25 mouse cellular contexts compared by ENCODE assay signal in genomic region chr11:44052481-44052880, GRCm38 (mm10).
A peak's percentile ranks its signal among the peaks of the same experiment; 100 is the strongest.
DNase-seq lines count a peak whose midpoint lies in the region; ATAC-seq and TF ChIP-seq lines count a peak whose summit lies in the region.
"Had no signal": no experiment of that assay in that cellular context is flagged by ENCODE, and none has a peak within 500 bp of the region (broad histone marks: within the 10 kb centered on the region; RNA-seq: fewer than 3 reads in every experiment).

No protein-coding gene starts in this region.

- no peaks in the 10 kb centered on the region for H3K36me3 ChIP-seq in myocyte (ENCODE audit: control insufficient read depth, insufficient read depth)
- H3K36me3 ChIP-seq in neural tube, embryonic 15.5 days: no peaks in the 10 kb centered on the region
- H3K36me3 ChIP-seq: embryonic facial prominence, embryonic 15.5 days; G1E; heart, embryonic 15.5 days; kidney, embryonic 15.5 days; limb, embryonic 10.5 days had no signal

- H3K4me2 ChIP-seq in myocyte (ENCODE audit: low read depth): no peak overlapping the region
- H3K4me2 ChIP-seq in neural tube, embryonic 15.5 days: no peak overlapping the region
- H3K4me2 ChIP-seq: embryonic facial prominence, embryonic 15.5 days; heart, embryonic 15.5 days; kidney, embryonic 15.5 days had no signal

- TF ChIP-seq POLR2A in myocyte (IDR thresholded peaks at IDR 0.05; ENCODE audit: insufficient read length, low read depth): no peak

- H3K9ac ChIP-seq in neural tube, embryonic 15.5 days (replicated peaks): no peak overlapping the region
- H3K9ac ChIP-seq: embryonic facial prominence, embryonic 15.5 days; heart, embryonic 15.5 days; kidney, embryonic 15.5 days had no signal

- H3K4me3 ChIP-seq in myocyte: no peak overlapping the region
- no peak overlapping the region for H3K4me3 ChIP-seq in neural tube, embryonic 15.5 days (replicated peaks)
- H3K4me3 ChIP-seq: embryonic facial prominence, embryonic 15.5 days; heart, adult 2 months; heart, embryonic 15.5 days; kidney, embryonic 15.5 days; limb, embryonic 10.5 days had no signal

- 90% methylated on average over 5 of the region's 5 CpGs for WGBS in neural tube, embryonic 15.5 days

- DNase-seq in cerebellum, adult 9-11 months: peak; percentile 5
- DNase-seq in cerebellum, postnatal 14 days: no peak
- DNase-seq in right cerebral cortex, adult 18-20 months: peak; percentile 56
- no peak for DNase-seq in right cerebral cortex, postnatal 4 days
- DNase-seq in heart, adult 11 months: no peak
- no peak for DNase-seq in ovary, postnatal 14 days (ENCODE audit: low spot score)
- DNase-seq: adrenal gland, postnatal 25 days; gastrocnemius, postnatal 10 days; heart, adult 2 months; heart, postnatal 4 days; lung, adult 18-20 months; lung, postnatal 36 days; retina, postnatal 1 day had no signal

- H3K27ac ChIP-seq in neural tube, embryonic 15.5 days (replicated peaks): no peak overlapping the region
- H3K27ac ChIP-seq: embryonic facial prominence, embryonic 15.5 days; heart, adult 2 months; heart, embryonic 15.5 days; hindbrain, postnatal 0 days; kidney, embryonic 15.5 days; limb, embryonic 10.5 days had no signal

- H3K27me3 ChIP-seq in myocyte (ENCODE audit: control insufficient read depth, insufficient read depth, insufficient read length): no peaks in the 10 kb centered on the region
- no peaks in the 10 kb centered on the region for H3K27me3 ChIP-seq in neural tube, embryonic 15.5 days (replicated peaks)
- H3K27me3 ChIP-seq: embryonic facial prominence, embryonic 15.5 days; heart, embryonic 15.5 days; kidney, embryonic 15.5 days had no signal

- H3K79me2 ChIP-seq in myocyte (ENCODE audit: control insufficient read depth, insufficient read depth): no peaks in the 10 kb centered on the region

- no peaks in the 10 kb centered on the region for H3K4me1 ChIP-seq in neural tube, embryonic 15.5 days
- H3K4me1 ChIP-seq: embryonic facial prominence, embryonic 15.5 days; heart, embryonic 15.5 days; kidney, embryonic 15.5 days; limb, embryonic 10.5 days had no signal

- ATAC-seq in neural tube, embryonic 15.5 days (ENCODE audit: low FRiP score): no peak
- ATAC-seq: activated CD4-positive, CD25-positive, alpha-beta regulatory T cell, adult 4 months; forebrain, embryonic 16.5 days; hindbrain, postnatal 0 days; intestine, postnatal 0 days; midbrain, embryonic 16.5 days had no signal

- H3ac ChIP-seq in myocyte (ENCODE audit: control insufficient read depth, insufficient read length): no peak overlapping the region

- no peaks in the 10 kb centered on the region for H3K9me3 ChIP-seq in neural tube, embryonic 15.5 days (replicated peaks)
- H3K9me3 ChIP-seq: embryonic facial prominence, embryonic 15.5 days; G1E; heart, embryonic 15.5 days; kidney, embryonic 15.5 days; limb, embryonic 10.5 days had no signal

TF ChIP-seq in myocyte, 11 proteins besides CTCF, POLR2A, EP300 and RAD21:
- TF ChIP-seq E2F4 (IDR thresholded peaks at IDR 0.05; ENCODE audit: insufficient read depth) (no peak), MYOG (IDR thresholded peaks at IDR 0.05; ENCODE audit: control insufficient read depth in 1 of 3, insufficient read depth in 1 of 3, insufficient read length in 2 of 3, low read depth in 2 of 3) (peak in 2 of 3 experiments; percentile 26 to 49), MYOD1 (IDR thresholded peaks at IDR 0.05; ENCODE audit: control insufficient read depth in 1 of 3, insufficient read length in 2 of 3, low read depth in 2 of 3) (peak in 2 of 3 experiments; percentile 36 to 78)

Comparison
In these comparisons a context has a peak if more than half of its experiments do, and no peak if none do; other contexts are left out.
1. DNase-seq: peak in cerebellum, adult 9-11 months (single experiment) and right cerebral cortex, adult 18-20 months (single experiment); none in cerebellum, postnatal 14 days (0 of 2), right cerebral cortex, postnatal 4 days (single experiment), heart, adult 11 months (single experiment) and ovary, postnatal 14 days (single experiment).